Mouse (Mus musculus) megakaryocyte, adult 5-6 weeks (primary cell): ENCODE measurements around the gene Krtap27-1. TPM values are rescaled to one million over a fixed set of nuclear protein-coding genes. Genes with fewer than 3 reads are reported as not detected.

Experiments used
- total RNA-seq, 2 experiments: library from RNA; stranded (forward) in 1 of 2; stranded (reverse) in 1 of 2; fragments of 153-499, 151-499 nt in 1 of 2; fragments of 221-1000, 200-1000 nt in 1 of 2; gene quantifications; 2 replicates each; pipeline versions ENCODE4 v1.2.3 to v1.2.4; 2015 to 2017

Krtap27-1 gene
- total RNA-seq, 2 experiments from 2014 or later, result not detected

Other genes starting within 250 kb of the Krtap27-1 start
- not detected in 2 replicates for gene Cldn17, start 164.7 kb downstream of the Krtap27-1 start, total RNA-seq (2015)
- gene Cldn17, start 164.7 kb downstream of the Krtap27-1 start, total RNA-seq (2017), result not detected in 2 replicates
- gene Cldn8, start 108.5 kb downstream of the Krtap27-1 start, total RNA-seq (2015), result not detected in 2 replicates
- gene Cldn8, start 108.5 kb downstream of the Krtap27-1 start, total RNA-seq (2017), result not detected in 2 replicates
- gene Krtap24-1, start 59.4 kb downstream of the Krtap27-1 start, total RNA-seq (2015), result not detected in 2 replicates
- gene Krtap24-1, start 59.4 kb downstream of the Krtap27-1 start, total RNA-seq (2017), result not detected in 2 replicates
- not detected in 2 replicates for gene 2310079G19Rik, start 44.0 kb downstream of the Krtap27-1 start, total RNA-seq (2015)
- not detected in 2 replicates for gene 2310079G19Rik, start 44.0 kb downstream of the Krtap27-1 start, total RNA-seq (2017)
- gene Krtap26-1, start 23.9 kb downstream of the Krtap27-1 start, total RNA-seq (2015), result not detected in 2 replicates
- gene Krtap26-1, start 23.9 kb downstream of the Krtap27-1 start, total RNA-seq (2017), result not detected in 2 replicates
- not detected in 2 replicates for gene 2310061N02Rik, start 36.3 kb upstream of the Krtap27-1 start, total RNA-seq (2015)
- gene 2310061N02Rik, start 36.3 kb upstream of the Krtap27-1 start, total RNA-seq (2017), result not detected in 2 replicates
- not detected in 2 replicates for gene Krtap13-1, start 57.2 kb upstream of the Krtap27-1 start, total RNA-seq (2015)
- not detected in 2 replicates for gene Krtap13-1, start 57.2 kb upstream of the Krtap27-1 start, total RNA-seq (2017)
- gene Krtap13, start 80.0 kb upstream of the Krtap27-1 start, total RNA-seq (2015), result not detected in 2 replicates
- not detected in 2 replicates for gene Krtap13, start 80.0 kb upstream of the Krtap27-1 start, total RNA-seq (2017)
- not detected in 2 replicates for gene 2310034C09Rik, start 87.2 kb upstream of the Krtap27-1 start, total RNA-seq (2015)
- not detected in 2 replicates for gene 2310034C09Rik, start 87.2 kb upstream of the Krtap27-1 start, total RNA-seq (2017)
- not detected in 2 replicates for gene 2310057N15Rik, start 102.5 kb upstream of the Krtap27-1 start, total RNA-seq (2015)
- gene 2310057N15Rik, start 102.5 kb upstream of the Krtap27-1 start, total RNA-seq (2017), result not detected in 2 replicates
- not detected in 2 replicates for gene Gm5965, start 106.2 kb upstream of the Krtap27-1 start, total RNA-seq (2015)
- not detected in 2 replicates for gene Gm5965, start 106.2 kb upstream of the Krtap27-1 start, total RNA-seq (2017)
- gene Gm20741, start 140.5 kb upstream of the Krtap27-1 start, total RNA-seq (2015), result not detected in 2 replicates
- not detected in 2 replicates for gene Gm20741, start 140.5 kb upstream of the Krtap27-1 start, total RNA-seq (2017)
- not detected in 2 replicates for gene Krtap15, start 148.5 kb upstream of the Krtap27-1 start, total RNA-seq (2015)
- not detected in 2 replicates for gene Krtap15, start 148.5 kb upstream of the Krtap27-1 start, total RNA-seq (2017)
- not detected in 2 replicates for gene Krtap14, start 154.5 kb upstream of the Krtap27-1 start, total RNA-seq (2015)
- not detected in 2 replicates for gene Krtap14, start 154.5 kb upstream of the Krtap27-1 start, total RNA-seq (2017)
- not detected in 2 replicates for gene Krtap19-1, start 197.7 kb upstream of the Krtap27-1 start, total RNA-seq (2015)
- not detected in 2 replicates for gene Krtap19-1, start 197.7 kb upstream of the Krtap27-1 start, total RNA-seq (2017)
- gene Krtap19-2, start 202.6 kb upstream of the Krtap27-1 start, total RNA-seq (2015), result not detected in 2 replicates
- gene Krtap19-2, start 202.6 kb upstream of the Krtap27-1 start, total RNA-seq (2017), result not detected in 2 replicates
- gene Krtap19-3, start 206.4 kb upstream of the Krtap27-1 start, total RNA-seq (2015), result not detected in 2 replicates
- not detected in 2 replicates for gene Krtap19-3, start 206.4 kb upstream of the Krtap27-1 start, total RNA-seq (2017)
- gene Krtap19-4, start 213.4 kb upstream of the Krtap27-1 start, total RNA-seq (2015), result not detected in 2 replicates
- gene Krtap19-4, start 213.4 kb upstream of the Krtap27-1 start, total RNA-seq (2017), result not detected in 2 replicates
- gene Krtap19-5, start 224.8 kb upstream of the Krtap27-1 start, total RNA-seq (2015), result not detected in 2 replicates
- not detected in 2 replicates for gene Krtap19-5, start 224.8 kb upstream of the Krtap27-1 start, total RNA-seq (2017)